Mouse (Mus musculus) midbrain, embryonic 16.5 days (tissue): ENCODE measurements around the gene Mab21l1. TPM values are rescaled to one million over a fixed set of nuclear protein-coding genes. Genes with fewer than 3 reads are reported as not detected.

ENCODE experiments used
- ATAC-seq: fragments of 200-750 bp; cut with Nextera tagmentation; 2 replicates; pipeline ENCODE4 v1.8.0; 2017; ENCODE audit warnings: moderate TSS enrichment
- H3K27ac ChIP-seq: fragments of 300-500 bp; sonication (generic); 2 replicates; pipeline ENCODE4 v1.5.1; 2014; ENCODE audit warnings: mild to moderate bottlenecking, low read length, mixed read lengths
- H3K27me3 ChIP-seq: fragments of 300-500 bp; sonication (generic); 2 replicates; pipeline ENCODE4 v1.6.1; 2014; ENCODE audit warnings: low read depth, low read length, mixed read lengths; ENCODE audit not compliant: control insufficient read depth, insufficient read depth
- H3K36me3 ChIP-seq: fragments of 300-500 bp; sonication (generic); 2 replicates; pipeline ENCODE4 v1.6.1; 2014; ENCODE audit warnings: mild to moderate bottlenecking, low read length, moderate library complexity, mixed read lengths; ENCODE audit not compliant: control insufficient read depth, insufficient read depth
- H3K4me1 ChIP-seq: fragments of 300-500 bp; sonication (generic); 2 replicates; pipeline ENCODE4 v1.6.1; 2014; ENCODE audit warnings: mild to moderate bottlenecking, low read length, mixed read lengths; ENCODE audit not compliant: control insufficient read depth, insufficient read depth
- H3K4me2 ChIP-seq: fragments of 300-500 bp; sonication (generic); 2 replicates; pipeline ENCODE4 v1.6.1; 2014; ENCODE audit warnings: mild to moderate bottlenecking, low read length, mixed read lengths
- H3K4me3 ChIP-seq: fragments of 300-500 bp; sonication (generic); 2 replicates; pipeline ENCODE4 v1.5.1; 2014; ENCODE audit warnings: low read depth, mild to moderate bottlenecking, low read length, moderate library complexity, mixed read lengths
- H3K9ac ChIP-seq: fragments of 300-500 bp; sonication (generic); 2 replicates; pipeline ENCODE4 v1.6.1; 2014; ENCODE audit warnings: low read depth, low read length, mixed read lengths
- H3K9me3 ChIP-seq: fragments of 300-500 bp; sonication (generic); replicated peaks from 2 replicates; pipeline ENCODE4 v1.6.1; 2014; ENCODE audit warnings: mild to moderate bottlenecking, low read length, mixed read lengths; ENCODE audit not compliant: control insufficient read depth, poor library complexity, severe bottlenecking
- WGBS: fragments of 180-500 bp; shearing (Covaris S2); extraction: QIAGEN DNeasy Blood & Tissue Kit; methylation state at CpG from one replicate; pipeline ENCODE4 v1.1.7; 2014; 5-methylcytosine and 5-hydroxymethylcytosine counted together
- polyA plus RNA-seq: library from polyadenylated mRNA; unstranded; fragments of >200 nt; fragmentation: Nextera tagmentation; extraction: Ambion mirVana; gene quantifications from 2 replicates; pipeline ENCODE4 v1.2.1, GENCODE M21; 2015

Gene Mab21l1
- polyA plus RNA-seq, 1 experiment from 2014 or later: 156 TPM

DNA sequence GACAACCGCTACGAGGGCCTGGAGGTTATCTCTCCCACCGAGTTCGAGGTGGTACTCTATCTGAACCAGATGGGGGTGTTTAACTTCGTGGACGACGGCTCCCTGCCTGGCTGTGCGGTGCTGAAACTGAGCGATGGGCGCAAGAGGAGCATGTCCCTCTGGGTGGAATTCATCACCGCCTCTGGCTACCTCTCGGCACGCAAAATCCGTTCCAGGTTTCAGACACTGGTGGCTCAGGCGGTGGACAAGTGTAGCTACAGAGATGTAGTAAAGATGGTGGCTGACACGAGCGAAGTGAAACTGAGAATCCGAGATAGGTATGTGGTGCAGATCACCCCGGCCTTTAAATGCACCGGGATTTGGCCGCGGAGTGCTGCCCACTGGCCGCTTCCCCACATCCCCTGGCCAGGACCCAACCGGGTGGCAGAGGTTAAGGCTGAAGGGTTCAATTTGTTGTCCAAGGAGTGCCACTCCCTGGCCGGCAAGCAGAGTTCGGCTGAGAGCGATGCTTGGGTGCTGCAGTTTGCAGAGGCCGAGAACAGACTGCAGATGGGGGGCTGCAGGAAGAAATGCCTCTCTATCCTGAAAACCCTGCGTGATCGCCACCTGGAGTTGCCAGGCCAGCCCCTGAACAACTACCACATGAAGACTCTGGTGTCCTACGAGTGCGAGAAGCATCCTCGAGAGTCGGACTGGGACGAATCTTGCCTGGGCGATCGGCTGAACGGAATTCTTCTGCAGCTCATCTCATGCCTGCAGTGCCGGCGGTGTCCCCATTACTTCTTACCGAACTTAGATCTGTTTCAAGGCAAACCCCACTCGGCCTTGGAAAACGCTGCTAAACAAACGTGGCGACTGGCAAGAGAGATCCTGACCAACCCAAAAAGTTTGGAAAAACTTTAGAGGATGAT is 1.1 kb downstream of the Mab21l1 start:
- Histone ChIP-seq H3K4me3 (peak overlapping the region; percentile 51), H3K27ac (peak overlapping the region; percentile 98), H3K27me3 (no peaks in the 10 kb centered on the region), H3K4me1 (peaks cover 17% of the 10 kb centered on the region), H3K36me3 (no peaks in the 10 kb centered on the region), H3K9ac (peak overlapping the region; percentile 87), H3K9me3 (no peaks in the 10 kb centered on the region), H3K4me2 (peak overlapping the region; percentile 70)
- ATAC-seq: no peak
- 14% methylated on average over 45 of the region's 45 CpGs for WGBS

DNA sequence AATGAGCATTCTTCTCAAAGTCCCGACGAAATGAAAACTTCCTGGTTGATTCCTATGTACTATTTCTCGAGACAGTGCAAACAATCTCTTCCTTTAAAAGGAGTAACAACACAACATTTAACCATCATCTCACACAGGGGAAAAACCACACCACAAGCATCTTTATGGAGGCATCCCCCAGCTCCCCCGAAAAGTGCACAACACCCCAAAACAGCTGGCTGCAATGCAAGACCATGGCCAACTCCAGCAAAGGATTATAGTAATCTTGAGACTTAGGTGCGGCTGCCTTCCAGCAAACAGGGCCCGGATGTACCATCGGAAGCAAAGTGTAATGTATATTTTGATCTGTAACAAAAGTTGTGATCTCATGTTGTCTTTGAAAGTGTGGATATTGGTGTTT is 1.8 kb downstream of the Mab21l1 start:
- Histone ChIP-seq H3K27ac (peak overlapping the region; percentile 98), H3K36me3 (no peaks in the 10 kb centered on the region), H3K4me3 (peak overlapping the region; percentile 51), H3K4me1 (peaks cover 20% of the 10 kb centered on the region), H3K9ac (peak overlapping the region; percentile 87), H3K9me3 (no peaks in the 10 kb centered on the region), H3K4me2 (peak overlapping the region; percentile 70), H3K27me3 (no peaks in the 10 kb centered on the region)
- 26% methylated on average over 7 of the region's 7 CpGs for WGBS
- no peak for ATAC-seq

DNA sequence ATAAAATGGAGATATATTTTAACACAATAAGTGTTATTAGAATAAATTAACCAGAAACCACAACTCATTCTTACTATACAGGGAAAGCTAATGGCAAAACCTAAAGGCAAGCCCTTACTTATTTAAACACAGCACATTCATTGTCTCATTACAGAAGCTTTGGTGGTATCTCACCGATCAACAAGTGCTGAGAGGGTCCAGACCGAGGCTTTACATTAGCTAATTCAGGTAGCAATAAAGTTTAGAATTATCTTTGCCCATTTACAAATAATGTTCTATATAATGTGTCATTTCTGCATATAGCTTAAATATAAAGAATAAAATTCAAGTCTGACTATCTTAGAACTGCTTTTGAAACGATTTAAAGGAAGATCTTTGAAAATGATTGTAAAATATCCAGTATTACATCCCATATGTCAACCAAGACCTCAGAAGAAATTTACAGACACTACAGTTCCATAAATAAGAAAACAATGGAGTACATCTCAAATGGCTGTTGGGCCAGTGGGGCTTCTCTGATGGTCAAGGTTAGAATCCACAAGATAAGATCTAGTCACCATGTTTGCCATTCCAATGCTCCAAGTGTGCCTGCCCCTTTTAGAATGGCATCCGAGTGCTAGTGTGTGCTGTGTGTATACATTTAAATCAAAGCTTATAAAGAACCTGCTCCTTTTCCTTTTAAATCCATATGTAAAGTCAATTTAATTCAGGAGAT is 3.1 kb downstream of the Mab21l1 start:
- Histone ChIP-seq H3K4me2 (peak overlapping the region; percentile 80), H3K9me3 (no peaks in the 10 kb centered on the region), H3K9ac (peak overlapping the region; percentile 59), H3K4me3 (peak overlapping the region; percentile 45), H3K4me1 (peaks cover 26% of the 10 kb centered on the region), H3K27me3 (no peaks in the 10 kb centered on the region), H3K27ac (peak overlapping the region; percentile 97), H3K36me3 (no peaks in the 10 kb centered on the region)
- no peak for ATAC-seq
- 41% methylated on average over 4 of the region's 4 CpGs for WGBS

DNA sequence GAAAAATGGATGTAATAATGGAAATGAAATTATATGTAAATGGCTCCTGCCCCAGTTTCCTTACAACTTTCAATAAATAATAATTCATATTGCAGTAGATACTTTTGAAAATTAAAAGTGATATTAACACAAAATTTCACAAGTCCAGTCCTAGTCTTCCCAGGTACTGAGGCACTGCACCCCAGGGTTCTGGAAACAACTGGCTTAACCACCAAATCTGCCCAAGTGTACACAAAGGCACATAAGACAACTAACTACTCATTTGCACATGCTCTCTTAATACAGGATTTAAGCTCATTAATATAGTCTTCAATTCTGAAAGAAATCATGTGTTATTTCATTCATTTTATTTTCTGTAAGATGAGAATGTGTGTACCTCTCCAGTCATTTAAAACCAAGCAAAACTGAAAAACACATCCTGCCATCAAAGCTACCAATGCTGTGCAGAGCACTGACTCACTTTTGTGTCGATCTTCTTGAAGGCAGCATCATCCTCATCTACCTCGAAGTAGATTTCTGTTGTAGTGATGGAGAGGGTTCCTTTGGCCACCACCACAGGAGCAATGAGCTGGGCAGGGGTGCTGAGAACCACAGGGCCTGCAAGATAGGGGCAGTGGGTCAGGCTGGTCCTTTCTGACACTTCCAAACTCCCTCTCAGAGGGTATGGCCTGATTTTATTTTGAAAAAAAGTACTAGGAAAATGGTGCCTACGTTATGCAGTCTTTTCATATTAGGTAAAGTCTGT is 3.8 kb downstream of the Mab21l1 start:
- 23% methylated on average over 3 of the region's 3 CpGs for WGBS
- Histone ChIP-seq H3K4me1 (peaks cover 19% of the 10 kb centered on the region), H3K9ac (peak overlapping the region; percentile 59), H3K9me3 (no peaks in the 10 kb centered on the region), H3K4me2 (peak overlapping the region; percentile 80), H3K4me3 (peak overlapping the region; percentile 45), H3K27me3 (no peaks in the 10 kb centered on the region), H3K36me3 (no peaks in the 10 kb centered on the region), H3K27ac (peak overlapping the region; percentile 97)
- no peak for ATAC-seq

DNA sequence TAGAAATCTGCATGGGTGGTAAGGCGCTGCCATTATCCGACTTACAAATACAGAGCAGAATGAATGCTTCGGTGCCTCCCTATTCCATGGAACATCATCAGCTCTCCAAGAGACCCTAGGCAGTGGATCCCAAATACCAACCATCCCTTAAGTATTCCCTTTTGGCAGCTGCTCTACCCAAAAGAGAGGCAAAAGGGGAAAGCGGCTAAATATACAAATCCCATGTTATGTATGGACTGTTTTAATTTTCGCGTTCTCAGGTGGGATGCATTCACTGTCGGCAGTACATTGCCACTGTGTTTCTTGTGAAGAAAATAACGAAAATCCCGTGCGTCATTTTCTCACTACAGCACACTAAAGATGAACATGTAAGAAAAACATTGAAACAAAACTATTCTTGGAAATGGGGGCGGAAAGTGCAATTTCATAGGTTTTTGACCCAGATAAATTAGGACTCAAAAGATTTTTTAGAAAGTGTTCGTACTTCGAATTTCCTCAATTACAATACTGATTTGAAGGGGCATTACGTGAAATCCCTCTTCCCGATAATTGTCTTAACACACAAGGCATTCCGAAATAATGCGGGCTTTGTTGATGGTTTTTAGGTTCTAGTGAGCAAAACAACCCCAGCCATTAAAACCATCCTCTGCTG is 4.7 kb downstream of the Mab21l1 start:
- peaks cover 16% of the 10 kb centered on the region for H3K4me1 ChIP-seq
- WGBS: 17% methylated on average over 17 of the region's 17 CpGs
- H3K4me2 ChIP-seq: peak overlapping the region; percentile 80
- H3K9ac ChIP-seq: peak overlapping the region; percentile 81
- no peaks in the 10 kb centered on the region for H3K9me3 ChIP-seq
- peak overlapping the region; percentile 45 for H3K4me3 ChIP-seq
- H3K27me3 ChIP-seq: no peaks in the 10 kb centered on the region
- no peaks in the 10 kb centered on the region for H3K36me3 ChIP-seq
- peak overlapping the region; percentile 97 for H3K27ac ChIP-seq
- ATAC-seq: no peak

DNA sequence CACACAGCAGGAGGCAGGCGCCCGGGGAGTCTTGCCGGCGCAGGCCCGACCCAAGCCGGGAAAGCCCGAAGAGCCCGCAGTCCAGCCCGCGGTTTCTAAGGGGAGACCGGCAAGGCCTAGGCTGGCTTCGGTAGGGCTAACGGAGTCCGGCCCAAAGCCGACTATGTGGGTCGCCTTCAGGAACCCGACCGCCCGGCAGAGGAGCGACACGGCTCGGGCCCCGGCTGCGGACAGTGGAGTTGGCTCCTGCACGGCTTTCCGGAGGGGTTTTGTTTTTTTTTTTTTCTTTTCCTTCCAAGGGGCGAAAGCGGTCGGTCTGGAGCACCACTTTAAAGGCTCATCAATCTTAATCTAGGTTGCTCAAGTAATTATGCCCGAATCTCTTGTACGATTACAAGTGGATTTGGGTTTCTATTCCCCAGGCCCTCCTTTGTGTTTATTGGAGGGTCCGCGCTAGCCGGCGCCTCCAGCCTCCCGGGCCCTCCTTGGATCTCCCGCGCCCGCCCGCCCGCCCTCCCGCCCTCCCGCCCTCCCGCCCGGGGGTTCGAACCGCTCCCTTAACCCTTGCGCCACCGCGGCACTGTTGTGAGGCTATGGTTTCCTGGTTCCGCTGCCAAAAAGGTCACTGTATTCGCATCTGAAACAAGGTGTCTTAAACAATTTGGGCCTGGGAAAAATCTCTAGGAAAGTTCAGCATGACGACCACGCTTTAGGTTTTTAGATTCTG is 5.3 kb downstream of the Mab21l1 start:
- peak; percentile 46 for ATAC-seq
- Histone ChIP-seq H3K4me2 (peak overlapping the region; percentile 80), H3K4me3 (peak overlapping the region; percentile 45), H3K27me3 (no peaks in the 10 kb centered on the region), H3K4me1 (peaks cover 13% of the 10 kb centered on the region), H3K36me3 (no peaks in the 10 kb centered on the region), H3K27ac (peak overlapping the region; percentile 97), H3K9me3 (no peaks in the 10 kb centered on the region), H3K9ac (peak overlapping the region; percentile 81)
- WGBS: 4% methylated on average over 47 of the region's 54 CpGs

DNA sequence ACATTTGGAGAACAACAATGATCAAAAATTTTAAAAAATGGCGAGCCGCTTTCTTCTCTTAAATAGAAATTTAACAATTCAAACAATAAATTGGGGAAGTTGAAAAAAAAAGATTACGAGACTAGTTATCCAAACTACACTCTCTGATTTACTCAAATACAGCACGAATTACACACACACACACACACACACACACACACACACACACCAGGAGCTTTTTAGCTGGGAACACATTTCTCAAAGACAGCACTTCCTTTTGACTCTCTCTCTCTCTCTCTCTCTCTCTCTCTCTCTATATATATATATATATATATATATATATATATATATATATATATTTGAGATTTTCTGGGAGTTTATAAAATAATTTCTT is 5.9 kb downstream of the Mab21l1 start:
- Histone ChIP-seq H3K9ac (no peak overlapping the region), H3K27me3 (no peaks in the 10 kb centered on the region), H3K4me2 (peak overlapping the region; percentile 80), H3K4me1 (peaks cover 13% of the 10 kb centered on the region), H3K27ac (peak overlapping the region; percentile 97), H3K36me3 (no peaks in the 10 kb centered on the region), H3K9me3 (no peaks in the 10 kb centered on the region), H3K4me3 (peak overlapping the region; percentile 45)
- WGBS: 8% methylated on average over 4 of the region's 4 CpGs
- ATAC-seq: no peak

- Histone ChIP-seq H3K27me3 (no peaks in the 10 kb centered on the region), H3K36me3 (no peaks in the 10 kb centered on the region), H3K4me2 (peak overlapping the region; percentile 33), H3K4me1 (peaks cover 14% of the 10 kb centered on the region), H3K27ac (peak overlapping the region; percentile 81), H3K9me3 (no peaks in the 10 kb centered on the region), H3K4me3 (0 out of 2 replicates have a peak overlapping the region, but pooled peaks have one; percentile 2), H3K9ac (peak overlapping the region; percentile 21; the same call in 1 of the 2 replicates)
- WGBS: 21% methylated on average over 5 of the region's 5 CpGs
- no peak for ATAC-seq
Measured at GRCm38 (mm10) chr3:55788621-55789201, 6.4 kb downstream of the Mab21l1 start.
